Mouse (Mus musculus): Measurements from ENCODE around the gene Rdx.

GRCm38 (mm10) chr9:52113091-52113490 lies 66.1 kb downstream of the Rdx start:
- no peak for TF ChIP-seq EP300 (IDR thresholded peaks at IDR 0.05; ENCODE audit: low read depth)
- TF ChIP-seq CTCF (IDR thresholded peaks at IDR 0.05; ENCODE audit: low read depth) = no peak

Measured in liver, postnatal 0 days (tissue).